Mouse (Mus musculus): ENCODE results near the gene Arf6. TPM values are rescaled to one million over a fixed set of nuclear protein-coding genes. Genes with fewer than 3 reads are reported as not detected.

The Arf6 gene
- polyA plus RNA-seq, 1 experiment from 2014 or later: 33.8 TPM

DNA sequence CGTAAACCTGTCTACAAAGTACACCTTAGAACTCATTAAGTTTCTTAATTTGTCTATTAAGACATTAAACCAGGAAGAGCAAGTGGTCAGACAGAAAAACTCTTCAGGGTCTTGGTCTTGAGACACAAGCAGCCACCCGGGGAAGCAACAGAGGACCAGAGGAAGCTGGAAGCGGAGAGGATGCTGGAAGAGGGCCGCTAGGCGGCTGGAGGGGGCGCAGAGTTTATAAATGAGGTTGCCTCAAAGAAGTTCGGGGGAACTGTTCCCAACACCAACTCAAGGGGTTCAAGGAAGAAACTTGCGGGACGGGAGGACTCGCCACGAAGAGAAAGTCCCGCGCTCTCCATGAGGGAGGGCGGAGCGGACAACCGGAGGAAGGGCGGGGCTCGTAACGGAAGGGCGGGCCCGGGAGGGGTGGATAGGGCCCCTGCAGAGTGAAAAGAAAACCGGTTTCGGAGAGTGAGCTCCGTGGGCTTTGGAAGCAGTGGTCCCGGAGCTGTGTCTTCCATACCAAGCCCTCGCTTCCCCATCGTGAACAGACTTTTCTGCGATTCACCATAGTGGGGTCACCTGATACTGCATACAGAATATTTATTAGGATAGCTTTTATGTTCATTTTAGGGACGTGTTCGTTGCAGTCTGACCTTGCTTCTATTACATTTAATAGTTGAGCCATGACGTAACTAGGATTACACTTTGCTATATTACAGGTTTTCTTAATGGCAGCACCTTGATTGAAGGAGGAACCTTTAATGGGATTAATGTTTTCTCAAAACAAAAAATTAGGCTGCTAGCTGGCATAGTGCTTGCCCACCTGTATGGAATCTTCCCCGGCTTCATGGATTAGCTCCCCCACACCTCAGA lies 7.8 kb upstream of the Arf6 start:
- H3K4me3 ChIP-seq (ENCODE audit: low read depth, low read length): peak overlapping the region; percentile 56
- no peaks in the 10 kb centered on the region for H3K9me3 ChIP-seq (ENCODE audit: low read length)
- H3K4me2 ChIP-seq (ENCODE audit: low read depth, low read length): peak overlapping the region; percentile 73
- peak overlapping the region; percentile 80 for H3K27ac ChIP-seq (ENCODE audit: low read depth)
- DNase-seq (peak; percentile 89), ATAC-seq (peak; percentile 37)
- no peaks in the 10 kb centered on the region for H3K27me3 ChIP-seq (ENCODE audit: insufficient read depth, low read length)
- H3K36me3 ChIP-seq (replicated peaks; ENCODE audit: insufficient read depth, low read length): no peaks in the 10 kb centered on the region
- TF ChIP-seq EP300 (IDR thresholded peaks at IDR 0.05; ENCODE audit: low read depth): no peak; the same call in 1 of the 2 replicates
- peak; percentile 15; the same call in 1 of the 2 replicates for TF ChIP-seq CTCF (IDR thresholded peaks at IDR 0.05; ENCODE audit: low read depth)
- WGBS (ENCODE audit: insufficient replicate concordance): 4% methylated on average over 32 of the region's 32 CpGs
- peaks cover 16% of the 10 kb centered on the region for H3K4me1 ChIP-seq (ENCODE audit: insufficient read depth)
- peak overlapping the region; percentile 60 for H3K9ac ChIP-seq (replicated peaks)

DNA sequence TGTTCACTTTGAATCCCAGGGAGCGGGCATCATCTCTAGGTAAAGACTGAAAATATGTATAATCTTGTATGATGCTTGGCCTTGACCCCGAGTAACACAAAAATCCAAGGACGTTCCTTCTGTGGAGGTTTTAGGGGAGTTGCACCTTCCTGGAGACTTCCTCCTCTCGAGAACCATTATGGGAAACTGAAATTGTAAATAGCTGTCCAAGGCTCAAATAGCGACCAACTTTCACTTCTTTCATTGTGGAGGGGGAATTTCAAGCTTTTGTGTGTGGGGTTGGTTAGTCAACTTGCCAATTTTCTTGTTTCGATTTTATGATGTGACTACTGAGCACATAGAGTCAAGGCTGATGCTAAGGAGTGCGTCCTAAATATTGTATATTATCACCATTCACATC lies 6.2 kb upstream of the Arf6 start:
- Histone ChIP-seq H3K27me3 (ENCODE audit: insufficient read depth, low read length) (no peaks in the 10 kb centered on the region), H3K27ac (ENCODE audit: low read depth) (no peak overlapping the region), H3K36me3 (replicated peaks; ENCODE audit: insufficient read depth, low read length) (no peaks in the 10 kb centered on the region), H3K4me2 (ENCODE audit: low read depth, low read length) (no peak overlapping the region), H3K9me3 (ENCODE audit: low read length) (no peaks in the 10 kb centered on the region), H3K4me1 (ENCODE audit: insufficient read depth) (peaks cover 20% of the 10 kb centered on the region), H3K9ac (replicated peaks) (no peak overlapping the region), H3K4me3 (ENCODE audit: low read depth, low read length) (no peak overlapping the region)
- no peak for TF ChIP-seq EP300 (IDR thresholded peaks at IDR 0.05; ENCODE audit: low read depth)
- TF ChIP-seq CTCF (IDR thresholded peaks at IDR 0.05; ENCODE audit: low read depth): no peak
- DNase-seq (no peak), ATAC-seq (no peak)
- WGBS (ENCODE audit: insufficient replicate concordance): 78% methylated on average over 7 of the region's 7 CpGs

DNA sequence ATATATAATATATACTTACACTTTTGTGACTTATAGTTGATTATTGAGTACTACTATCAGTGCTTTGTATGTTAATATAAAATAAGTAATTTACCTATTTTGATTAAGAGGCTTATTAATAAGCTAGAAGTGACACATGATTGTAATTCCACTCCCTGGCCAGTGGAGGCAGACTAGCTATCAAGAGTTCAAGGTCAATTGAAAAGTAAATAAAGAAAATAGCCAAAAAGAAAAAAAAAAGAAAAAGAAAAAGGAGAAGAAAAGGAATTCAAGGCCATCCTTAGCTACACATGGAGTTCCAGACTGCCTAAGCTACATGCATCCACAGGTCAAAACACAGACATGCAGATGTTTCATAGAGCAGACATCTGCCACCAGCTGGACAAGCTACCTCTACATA lies 5.5 kb upstream of the Arf6 start:
- TF ChIP-seq EP300 (IDR thresholded peaks at IDR 0.05; ENCODE audit: low read depth): no peak
- peak; percentile 50 for TF ChIP-seq CTCF (IDR thresholded peaks at IDR 0.05; ENCODE audit: low read depth)
- Histone ChIP-seq H3K36me3 (replicated peaks; ENCODE audit: insufficient read depth, low read length) (no peaks in the 10 kb centered on the region), H3K9me3 (ENCODE audit: low read length) (no peaks in the 10 kb centered on the region), H3K4me1 (ENCODE audit: insufficient read depth) (peaks cover 22% of the 10 kb centered on the region), H3K27ac (ENCODE audit: low read depth) (peak overlapping the region; percentile 18; the same call in 1 of the 2 replicates), H3K4me3 (ENCODE audit: low read depth, low read length) (no peak overlapping the region), H3K27me3 (ENCODE audit: insufficient read depth, low read length) (no peaks in the 10 kb centered on the region), H3K4me2 (ENCODE audit: low read depth, low read length) (no peak overlapping the region), H3K9ac (replicated peaks) (no peak overlapping the region)
- ATAC-seq (no peak), DNase-seq (no peak)

DNA sequence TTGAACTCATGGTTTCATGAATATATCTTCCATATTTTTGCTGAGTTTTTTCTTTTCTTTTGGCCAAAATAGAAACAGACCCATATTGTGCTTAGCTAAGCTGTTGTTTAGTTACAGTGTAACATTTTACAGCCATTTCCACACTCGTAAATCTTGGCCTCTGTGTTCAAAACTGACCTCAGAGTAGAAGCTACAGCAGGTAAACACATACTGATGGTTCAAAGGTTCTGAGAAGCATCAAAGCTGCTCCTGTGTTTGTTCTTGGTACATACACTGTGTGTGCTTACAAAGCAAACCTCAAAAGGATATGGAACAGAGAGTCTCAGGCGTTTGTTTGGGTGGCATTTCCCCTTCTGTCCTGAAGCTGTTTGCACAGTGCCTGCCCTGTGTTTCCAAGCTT lies 4.4 kb upstream of the Arf6 start:
- ATAC-seq: peak; percentile 26
- 52% methylated on average over 2 of the region's 2 CpGs for WGBS (ENCODE audit: insufficient replicate concordance)
- Histone ChIP-seq H3K36me3 (replicated peaks; ENCODE audit: insufficient read depth, low read length) (no peaks in the 10 kb centered on the region), H3K27ac (ENCODE audit: low read depth) (peak overlapping the region; percentile 80), H3K4me2 (ENCODE audit: low read depth, low read length) (no peak overlapping the region), H3K4me1 (ENCODE audit: insufficient read depth) (peaks cover 16% of the 10 kb centered on the region), H3K9ac (replicated peaks) (no peak overlapping the region), H3K9me3 (ENCODE audit: low read length) (no peaks in the 10 kb centered on the region), H3K27me3 (ENCODE audit: insufficient read depth, low read length) (no peaks in the 10 kb centered on the region), H3K4me3 (ENCODE audit: low read depth, low read length) (no peak overlapping the region)
- TF ChIP-seq EP300 (IDR thresholded peaks at IDR 0.05; ENCODE audit: low read depth) (no peak), CTCF (IDR thresholded peaks at IDR 0.05; ENCODE audit: low read depth) (no peak)
- no peak for DNase-seq

DNA sequence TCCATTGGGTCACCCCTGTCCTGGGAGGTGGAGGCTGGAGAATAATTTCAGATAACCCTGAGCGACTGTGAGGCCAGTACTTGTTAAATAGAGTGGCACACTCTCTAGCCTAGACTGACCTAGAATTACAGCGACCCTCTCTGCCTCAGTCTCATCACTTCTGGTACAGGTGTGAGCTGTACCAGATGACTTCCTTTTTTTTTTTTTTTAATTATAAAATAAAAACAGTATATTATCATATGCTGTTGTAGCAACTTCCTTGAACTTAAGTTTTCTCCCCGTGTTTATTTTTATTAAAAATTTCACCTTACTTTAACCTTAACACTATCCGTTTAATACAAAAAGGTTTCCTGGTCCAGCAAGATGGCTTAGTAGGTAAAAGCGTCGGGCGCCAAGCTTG lies 1.0 kb upstream of the Arf6 start:
- Histone ChIP-seq H3K27me3 (ENCODE audit: insufficient read depth, low read length) (no peaks in the 10 kb centered on the region), H3K9me3 (ENCODE audit: low read length) (no peaks in the 10 kb centered on the region), H3K4me2 (ENCODE audit: low read depth, low read length) (peak overlapping the region; percentile 93), H3K4me1 (ENCODE audit: insufficient read depth) (peaks cover 11% of the 10 kb centered on the region), H3K9ac (replicated peaks) (peak overlapping the region; percentile 99), H3K4me3 (ENCODE audit: low read depth, low read length) (peak overlapping the region; percentile 100), H3K27ac (ENCODE audit: low read depth) (peak overlapping the region; percentile 100), H3K36me3 (replicated peaks; ENCODE audit: insufficient read depth, low read length) (no peaks in the 10 kb centered on the region)
- no peak for TF ChIP-seq CTCF (IDR thresholded peaks at IDR 0.05; ENCODE audit: low read depth)
- TF ChIP-seq EP300 (IDR thresholded peaks at IDR 0.05; ENCODE audit: low read depth): no peak
- ATAC-seq (no peak), DNase-seq (no peak)
- whole genome bisulfite sequencing (ENCODE audit: insufficient replicate concordance): 8% methylated on average over 7 of the region's 7 CpGs

DNA sequence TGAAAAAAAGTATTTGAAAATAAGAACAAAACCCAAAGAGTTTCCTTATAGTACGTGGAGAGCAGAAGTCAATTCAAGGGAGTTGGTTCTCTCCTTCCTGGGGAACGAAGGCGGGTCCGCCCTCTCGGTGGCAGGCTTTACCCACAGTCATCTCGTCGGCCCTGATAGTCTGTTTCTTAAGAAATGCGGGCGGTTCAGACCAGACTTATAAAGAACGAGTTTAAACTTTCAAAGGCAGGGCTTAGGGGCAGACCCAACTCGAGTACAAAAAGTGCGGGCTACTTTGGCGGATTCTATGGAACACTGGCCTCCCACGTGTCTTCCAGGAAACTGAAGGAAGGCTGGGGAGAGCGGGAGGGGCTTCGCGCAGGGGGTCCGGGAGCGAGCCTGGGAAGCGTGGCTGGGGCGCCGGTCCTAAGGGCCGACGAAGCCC lies 513 bp upstream of the Arf6 start:
- H3K4me2 ChIP-seq (ENCODE audit: low read depth, low read length): peak overlapping the region; percentile 93

More for the DNA sequence above, 513 bp upstream of the Arf6 start:
- Histone ChIP-seq H3K27me3 (ENCODE audit: insufficient read depth, low read length) (no peaks in the 10 kb centered on the region), H3K4me1 (ENCODE audit: insufficient read depth) (peaks cover 14% of the 10 kb centered on the region), H3K27ac (ENCODE audit: low read depth) (peak overlapping the region; percentile 100), H3K36me3 (replicated peaks; ENCODE audit: insufficient read depth, low read length) (no peaks in the 10 kb centered on the region), H3K4me3 (ENCODE audit: low read depth, low read length) (peak overlapping the region; percentile 100), H3K9me3 (ENCODE audit: low read length) (no peaks in the 10 kb centered on the region), H3K9ac (replicated peaks) (peak overlapping the region; percentile 99)
- DNase-seq (no peak), ATAC-seq (peak; percentile 50)
- TF ChIP-seq CTCF (IDR thresholded peaks at IDR 0.05; ENCODE audit: low read depth) (peak; percentile 56), EP300 (IDR thresholded peaks at IDR 0.05; ENCODE audit: low read depth) (no peak)
- WGBS (ENCODE audit: insufficient replicate concordance): under 1% methylated on average over 24 of the region's 24 CpGs

All from liver, postnatal 0 days (tissue).